Mouse (Mus musculus): ENCODE measurements at regions not wholly inside any gene's neighbourhood (a gene's known extent, or its start where the extent isn't known, plus 50 kb on each side); places are given as distances from the start of the nearest gene placed in this dataset.

DNA sequence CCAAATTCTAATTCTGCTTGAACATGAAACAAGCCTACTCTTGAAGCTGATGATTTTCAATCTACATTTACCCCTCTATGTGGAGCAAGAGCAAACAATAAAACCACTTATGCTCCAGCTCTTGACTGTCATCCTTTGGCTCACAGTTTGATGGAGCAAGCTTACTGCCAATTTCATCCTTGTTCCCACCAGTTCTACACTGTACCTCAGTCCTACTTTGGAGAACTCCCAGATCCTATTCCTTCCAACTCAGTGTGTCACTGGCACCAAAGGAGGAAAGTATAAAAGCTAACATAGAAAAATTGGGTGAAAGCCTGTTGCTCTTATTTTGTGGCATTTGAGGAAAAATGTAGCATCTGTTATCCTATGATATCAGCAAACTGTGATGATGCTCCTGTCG, 2724.4 kb downstream of the Poteg start:
- TF ChIP-seq EP300 (IDR thresholded peaks at IDR 0.05; ENCODE audit: low read depth) (no peak), CTCF (IDR thresholded peaks at IDR 0.05; ENCODE audit: low read depth) (no peak)
